Mouse (Mus musculus) heart, postnatal 4 days (tissue): ENCODE measurements around the gene Harbi1. TPM values are rescaled to one million over a fixed set of nuclear protein-coding genes. Genes with fewer than 3 reads are reported as not detected.

Experiments
- DNase-seq: peaks from one replicate; pipeline ENCODE4 v3.0.0; 2021
- total RNA-seq, 2 experiments: library from RNA; stranded (reverse); gene quantifications; 2 replicates each; pipeline ENCODE4 v1.2.3; 2021

The Harbi1 gene
- 1 to 10 TPM; 4.3 to 4.5 TPM for total RNA-seq

DNA sequence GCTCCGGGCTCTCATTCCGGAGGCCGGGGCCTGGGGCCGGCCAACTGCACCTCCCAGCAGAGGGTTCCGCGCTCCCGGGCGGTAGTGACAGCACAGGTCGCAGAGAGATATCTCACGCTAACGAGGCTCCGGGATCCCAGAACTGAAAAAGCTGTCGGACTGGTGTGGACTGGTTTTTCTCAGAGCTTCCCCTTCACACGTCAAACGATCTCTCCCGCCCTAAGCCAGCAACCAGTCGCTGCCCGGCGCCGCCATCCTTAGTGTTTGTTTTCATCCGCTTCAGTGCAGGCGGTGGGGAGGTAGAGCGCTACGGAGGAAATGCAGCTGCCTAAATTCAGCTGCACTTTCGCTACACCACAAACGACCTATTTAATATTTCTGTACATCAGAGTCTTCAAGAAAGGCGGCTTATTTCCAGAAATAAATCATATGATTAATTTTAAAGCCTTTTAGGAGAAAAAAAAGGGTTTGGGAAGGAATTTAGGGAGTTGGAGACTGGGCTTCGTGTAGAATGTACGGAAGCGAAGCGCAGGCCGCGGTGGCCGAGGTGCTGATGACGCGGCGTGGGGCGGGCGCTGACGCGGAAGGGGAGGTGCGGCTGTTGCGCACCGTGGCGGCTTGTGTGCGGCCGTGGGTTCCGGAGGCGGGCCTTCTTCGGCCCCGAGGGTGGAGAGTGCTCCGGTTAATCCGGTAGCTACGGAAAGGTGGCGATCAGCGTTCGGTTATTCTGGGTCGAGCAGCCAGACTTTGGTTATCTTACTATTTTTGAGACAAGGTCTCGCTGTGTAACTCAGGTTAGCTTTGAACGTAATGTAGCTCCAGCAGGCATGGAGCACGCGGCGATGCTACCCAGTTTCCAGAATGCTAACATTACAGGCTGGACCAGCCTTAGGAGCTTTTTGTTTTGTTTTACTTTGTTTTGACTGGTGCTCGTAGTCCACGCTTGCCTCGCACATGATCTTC lies at the start of gene Harbi1, which contains the start of gene Atg13:
Gene Harbi1, plus strand, starts transcription at position 581 of the 963 bp plus-strand sequence.
Gene Atg13, minus strand, starts transcription at position 305 of the 963 bp plus-strand sequence.
- peak; percentile 93 for DNase-seq

DNA sequence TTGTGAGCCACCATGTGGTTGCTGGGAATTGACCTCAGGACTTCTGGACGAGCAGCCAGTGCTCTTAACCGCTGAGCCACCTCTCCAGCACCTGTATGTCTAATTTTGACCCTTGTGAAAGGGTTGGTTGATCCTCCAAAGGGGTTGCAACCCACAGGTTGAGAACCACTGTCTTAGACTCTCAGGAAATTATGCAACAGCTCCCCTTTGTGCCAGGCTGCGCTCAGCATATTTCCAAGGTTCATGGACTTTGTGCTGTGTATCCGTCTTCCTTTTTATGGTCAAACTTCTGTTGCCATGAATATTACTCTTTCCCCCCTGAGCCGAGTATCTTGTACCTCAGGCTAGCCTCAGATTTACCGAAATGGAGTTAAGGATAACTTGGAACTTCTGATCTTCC lies 49.7 kb upstream of the Harbi1 start:
- no peak for DNase-seq

GRCm38 (mm10) chr2:91664780-91665179 lies 45.9 kb upstream of the Harbi1 start:
- no peak for DNase-seq

DNA sequence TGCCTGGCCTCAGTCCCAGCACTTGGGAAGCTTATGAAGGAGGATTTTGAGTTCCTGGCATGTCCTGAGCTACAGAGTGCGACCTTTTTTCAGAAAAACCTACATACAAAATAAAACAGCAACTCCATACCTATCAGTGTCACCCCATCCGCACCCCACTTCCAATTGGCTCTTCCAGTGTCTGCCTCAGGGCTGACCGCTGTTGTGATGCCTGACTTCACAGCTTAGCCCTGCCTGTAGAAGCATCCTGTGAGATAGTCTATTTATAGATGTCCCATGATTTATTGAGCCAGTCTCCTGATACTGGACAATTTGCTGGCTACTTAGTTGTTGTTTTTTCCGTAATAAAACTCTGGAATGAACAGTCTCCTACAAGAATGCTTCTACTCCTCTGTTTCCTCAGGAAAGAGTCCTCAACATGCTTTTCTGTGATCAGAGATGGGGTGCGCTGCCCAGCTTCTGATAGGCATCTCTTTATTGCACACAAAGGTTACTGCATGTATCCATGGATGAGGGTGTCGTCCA lies 44.2 kb upstream of the Harbi1 start:
- DNase-seq = no peak

GRCm38 (mm10) chr2:91667747-91668146 lies 42.9 kb upstream of the Harbi1 start:
- no peak for DNase-seq

GRCm38 (mm10) chr2:91669326-91669725 lies 41.3 kb upstream of the Harbi1 start:
- no peak for DNase-seq

DNA sequence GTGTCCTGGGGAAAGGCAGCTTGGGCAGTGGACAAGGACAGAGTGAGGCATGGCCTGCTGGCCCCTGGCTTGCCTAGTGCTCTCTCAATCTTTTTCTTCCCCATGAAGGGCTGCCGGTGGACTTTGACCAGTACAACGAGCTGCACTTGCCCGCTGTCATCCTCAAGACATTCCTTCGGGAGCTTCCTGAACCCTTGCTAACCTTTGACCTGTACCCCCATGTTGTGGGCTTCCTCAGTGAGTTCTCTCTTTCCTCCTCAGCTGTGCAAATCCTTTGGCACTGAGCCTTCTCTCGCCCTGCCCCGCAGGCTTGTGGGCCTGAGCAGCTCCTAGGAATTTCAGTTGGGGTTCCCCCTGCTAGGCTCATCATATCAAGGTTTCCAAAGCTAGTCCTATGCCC lies 40.6 kb upstream of the Harbi1 start:
- DNase-seq = no peak

GRCm38 (mm10) chr2:91673587-91673986 lies 37.1 kb upstream of the Harbi1 start:
- no peak for DNase-seq

GRCm38 (mm10) chr2:91674895-91675294 lies 35.8 kb upstream of the Harbi1 start:
- no peak for DNase-seq

- no peak for DNase-seq
Measured at GRCm38 (mm10) chr2:91676420-91676819, 34.2 kb upstream of the Harbi1 start.

DNA sequence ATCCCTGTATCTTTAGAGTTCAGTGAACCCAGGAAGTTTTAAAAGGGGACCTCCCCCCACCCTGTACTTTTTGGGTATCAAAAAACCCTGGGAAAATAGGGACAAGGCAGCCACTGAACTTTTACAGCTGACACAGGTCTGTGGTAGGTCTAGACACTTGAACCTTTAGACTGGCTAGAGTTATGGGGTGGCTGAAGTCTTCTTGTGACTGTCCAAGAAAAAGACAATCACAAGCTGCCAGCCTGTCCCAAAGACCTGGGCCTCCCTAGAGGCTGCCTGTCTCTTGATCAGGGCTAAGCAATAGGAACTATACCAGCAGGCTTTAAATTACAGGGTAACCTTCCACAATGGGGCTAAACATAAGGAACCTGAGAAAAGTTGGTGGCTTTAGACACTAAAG lies 33.7 kb upstream of the Harbi1 start:
- DNase-seq = no peak

DNA sequence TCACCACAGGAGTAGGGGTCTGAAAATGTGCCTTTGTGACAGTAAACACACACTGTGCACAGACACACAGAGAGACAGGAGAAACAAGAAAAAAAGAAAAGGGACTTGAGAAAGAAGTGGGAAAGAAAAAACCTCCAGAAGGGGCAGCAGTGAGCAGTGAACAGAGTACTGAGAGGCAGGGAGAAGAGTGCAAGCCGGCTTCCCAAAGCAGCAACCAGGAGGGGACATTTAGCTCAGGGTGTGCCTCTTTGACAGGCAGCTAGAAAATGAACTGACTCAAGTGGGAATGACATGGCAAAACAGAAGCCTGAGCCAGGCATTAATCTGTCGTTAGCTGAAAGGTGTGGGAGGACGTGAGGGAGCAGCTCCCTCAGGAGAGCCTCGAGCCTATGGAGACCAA lies 27.8 kb upstream of the Harbi1 start:
- peak; percentile 77 for DNase-seq

- DNase-seq = no peak
Measured at GRCm38 (mm10) chr2:91683919-91684318, 26.7 kb upstream of the Harbi1 start.

- peak; percentile 81 for DNase-seq
Measured at GRCm38 (mm10) chr2:91689452-91689851, 21.2 kb upstream of the Harbi1 start.

GRCm38 (mm10) chr2:91695436-91696224 lies 15.0 kb upstream of the Harbi1 start:
- no peak for DNase-seq

- DNase-seq = no peak
Measured at GRCm38 (mm10) chr2:91696225-91696590, 14.4 kb upstream of the Harbi1 start.

DNA sequence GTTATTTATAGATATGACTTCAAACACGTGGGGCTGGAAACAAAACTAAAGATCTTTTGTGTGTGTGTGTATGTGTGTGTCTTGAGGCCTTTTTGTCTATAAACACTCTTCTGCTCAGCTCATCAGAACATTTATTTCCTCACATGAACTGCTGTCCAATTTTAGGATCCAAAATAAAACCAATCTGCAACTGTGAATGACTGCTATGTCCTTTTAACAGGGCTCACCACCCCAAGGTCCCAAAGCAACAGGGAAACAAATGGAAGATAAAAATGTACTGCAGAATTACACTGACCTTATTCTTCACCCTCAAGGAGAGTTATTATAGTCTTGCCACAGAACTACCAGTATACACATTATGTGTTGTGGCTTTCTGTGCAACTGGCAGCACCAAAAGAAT lies 11.4 kb upstream of the Harbi1 start:
- DNase-seq = no peak

- DNase-seq = no peak
Measured at GRCm38 (mm10) chr2:91701366-91701765, 9.3 kb upstream of the Harbi1 start.

DNA sequence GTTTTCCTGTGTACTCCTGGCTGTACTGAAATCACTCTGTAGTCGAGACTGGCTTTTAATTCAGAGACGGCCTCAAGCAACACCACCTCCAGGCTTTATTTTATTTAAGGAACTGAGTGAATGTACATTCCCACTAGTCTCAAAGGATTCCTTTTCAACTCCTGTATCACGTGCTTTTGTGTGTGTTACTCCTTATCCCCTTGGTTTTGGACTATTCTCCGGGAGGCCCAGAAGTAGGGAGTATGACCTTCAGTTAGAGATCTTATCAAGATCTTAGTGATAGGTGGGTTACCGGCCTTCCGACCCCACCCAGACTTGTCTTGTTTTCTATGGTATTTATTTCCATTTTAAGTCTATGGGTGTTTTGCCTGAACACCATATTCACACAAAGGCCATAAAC lies 4.9 kb upstream of the Harbi1 start:
- no peak for DNase-seq

- no peak for DNase-seq
Measured at GRCm38 (mm10) chr2:91706456-91706855, 4.2 kb upstream of the Harbi1 start.

DNA sequence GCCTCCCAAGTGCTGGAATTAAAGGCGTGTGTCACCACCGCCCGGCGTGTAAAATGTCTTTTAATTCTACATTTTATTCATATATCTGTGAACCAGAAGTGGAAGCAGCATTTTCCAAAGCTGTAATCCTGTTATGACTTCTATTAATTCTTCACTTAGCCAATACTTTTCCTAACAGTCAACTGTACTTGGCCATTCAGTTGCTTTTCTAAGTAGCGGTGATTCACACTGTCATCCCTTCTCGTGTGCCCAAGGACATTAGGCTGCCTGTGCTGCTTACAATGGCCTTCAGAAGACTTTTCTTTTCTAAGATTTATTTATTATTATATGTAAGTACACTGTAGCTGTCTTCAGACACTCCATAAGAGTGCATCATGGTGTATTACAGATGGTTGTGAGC lies 2.3 kb upstream of the Harbi1 start:
- no peak for DNase-seq

- DNase-seq = no peak
Measured at GRCm38 (mm10) chr2:91711256-91711925, 739 bp downstream of the Harbi1 start.

DNA sequence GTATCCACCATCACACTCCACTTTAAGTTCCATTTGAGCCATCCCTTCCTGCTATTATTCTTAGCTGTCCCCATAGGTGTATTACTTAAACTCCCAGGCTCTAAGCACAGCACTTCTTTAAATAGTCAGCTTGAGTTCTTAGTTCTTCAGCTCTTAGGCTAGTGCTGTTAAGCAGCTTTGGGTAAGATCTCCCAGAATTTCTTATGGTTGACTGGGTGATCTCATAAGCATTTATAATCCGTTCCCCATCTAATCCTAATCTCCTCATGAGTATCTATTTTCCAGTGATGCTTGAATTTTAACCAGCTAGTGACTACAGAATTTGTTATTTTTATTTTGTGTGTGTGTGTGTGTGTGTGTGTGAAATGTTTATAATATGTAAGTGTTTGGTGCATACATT lies 4.3 kb downstream of the Harbi1 start:
- DNase-seq = no peak
